Mouse (Mus musculus) hindbrain, embryonic 14.5 days (tissue): Measurements from ENCODE around the gene Gpr162. TPM values are rescaled to one million over a fixed set of nuclear protein-coding genes. Genes with fewer than 3 reads are reported as not detected.

Experiments
- ATAC-seq: fragments of 200-750 bp; cut with Nextera tagmentation; 2 replicates; pipeline ENCODE4 v1.8.0; 2017; ENCODE audit warnings: moderate number of reproducible peaks, mild to moderate bottlenecking, moderate TSS enrichment, moderate library complexity; ENCODE audit not compliant: low FRiP score
- DNase-seq: peaks from one replicate; pipeline ENCODE4 v3.0.0-alpha.2; 2015; ENCODE audit warnings: low spot score
- H3K27ac ChIP-seq: fragments of 300-500 bp; sonication (generic); 2 replicates; pipeline ENCODE4 v1.5.1; 2014; ENCODE audit warnings: mild to moderate bottlenecking, moderate library complexity
- H3K27me3 ChIP-seq: fragments of 300-500 bp; sonication (generic); 2 replicates; pipeline ENCODE4 v1.6.1; 2014; ENCODE audit warnings: mild to moderate bottlenecking, low read length, mixed read lengths; ENCODE audit not compliant: control insufficient read depth, insufficient read depth
- H3K36me3 ChIP-seq: fragments of 300-500 bp; sonication (generic); replicated peaks from 2 replicates; pipeline ENCODE4 v1.6.1; 2014; ENCODE audit not compliant: control insufficient read depth, insufficient read depth
- H3K4me1 ChIP-seq: fragments of 300-500 bp; sonication (generic); replicated peaks from 2 replicates; pipeline ENCODE4 v1.6.1; 2014; ENCODE audit warnings: antibody characterized with exemption, low read length, mixed read lengths; ENCODE audit not compliant: control insufficient read depth, insufficient read depth
- H3K4me2 ChIP-seq: fragments of 300-500 bp; sonication (generic); replicated peaks from 2 replicates; pipeline ENCODE4 v1.6.1; 2014; ENCODE audit warnings: mild to moderate bottlenecking, moderate library complexity
- H3K4me3 ChIP-seq: fragments of 300-500 bp; sonication (generic); replicated peaks from 2 replicates; pipeline ENCODE4 v1.5.1; 2014; ENCODE audit warnings: mild to moderate bottlenecking, low read length
- H3K9ac ChIP-seq: fragments of 300-500 bp; sonication (generic); 2 replicates; pipeline ENCODE4 v1.6.1; 2014
- H3K9me3 ChIP-seq: fragments of 300-500 bp; sonication (generic); 2 replicates; pipeline ENCODE4 v1.6.1; 2016; ENCODE audit warnings: low read length; ENCODE audit not compliant: control insufficient read depth
- WGBS: fragments of 180-500 bp; shearing (Covaris S2); extraction: QIAGEN DNeasy Blood & Tissue Kit; methylation state at CpG from one replicate; pipeline ENCODE4 v1.1.7; 2014; 5-methylcytosine and 5-hydroxymethylcytosine counted together
- polyA plus RNA-seq: library from polyadenylated mRNA; unstranded; fragments of >200 nt; fragmentation: Nextera tagmentation; extraction: Ambion mirVana; gene quantifications from 2 replicates; pipeline ENCODE4 v1.2.1, GENCODE M21; 2014

Gpr162 gene
- polyA plus RNA-seq, 1 experiment from 2014 or later = 16.6 TPM

DNA sequence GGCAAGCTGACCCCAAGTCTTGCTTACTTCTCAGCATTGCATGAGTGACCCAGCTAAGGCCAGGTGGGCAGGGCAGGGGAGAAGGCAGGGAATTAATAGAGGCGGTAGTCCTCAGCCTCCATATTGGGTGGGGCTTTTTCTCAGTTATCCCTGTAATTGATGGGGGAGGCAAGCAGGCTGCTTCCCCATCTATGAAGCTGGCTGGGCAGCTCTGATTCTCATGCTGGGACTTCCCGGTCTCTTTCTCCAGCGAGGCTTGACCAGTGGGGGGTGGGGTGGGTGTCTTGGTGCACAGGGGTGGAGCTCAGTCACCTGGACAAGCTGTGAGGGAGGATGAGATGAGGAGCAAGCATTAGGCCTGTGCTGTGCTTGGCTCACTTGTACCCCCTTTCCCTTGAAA, 2.0 kb downstream of the Gpr162 start:
- Histone ChIP-seq H3K36me3 (peaks cover 12% of the 10 kb centered on the region; the same call in 1 of the 2 replicates), H3K27ac (peak overlapping the region; percentile 91; the same call in 1 of the 2 replicates), H3K9ac (peak overlapping the region; percentile 92), H3K4me1 (peaks cover 49% of the 10 kb centered on the region), H3K27me3 (no peaks in the 10 kb centered on the region), H3K4me2 (peak overlapping the region; percentile 64), H3K9me3 (no peaks in the 10 kb centered on the region), H3K4me3 (peak overlapping the region; percentile 62)
- ATAC-seq (no peak), DNase-seq (no peak)
- 35% methylated on average over 3 of the region's 3 CpGs for WGBS

- no peak for ATAC-seq
- Histone ChIP-seq H3K27ac (no peak overlapping the region), H3K4me1 (peaks cover 49% of the 10 kb centered on the region), H3K9me3 (no peaks in the 10 kb centered on the region), H3K4me3 (0 out of 2 replicates have a peak overlapping the region, but pooled peaks have one; percentile 62), H3K9ac (peak overlapping the region; percentile 92; the same call in 1 of the 2 replicates), H3K36me3 (peaks cover 12% of the 10 kb centered on the region; the same call in 1 of the 2 replicates), H3K27me3 (no peaks in the 10 kb centered on the region), H3K4me2 (peak overlapping the region; percentile 64)
- DNase-seq = no peak
- WGBS = 79% methylated on average over 19 of the region's 19 CpGs
Observed at GRCm38 (mm10) chr6:124861266-124861665, 2.5 kb downstream of the Gpr162 start.

DNA sequence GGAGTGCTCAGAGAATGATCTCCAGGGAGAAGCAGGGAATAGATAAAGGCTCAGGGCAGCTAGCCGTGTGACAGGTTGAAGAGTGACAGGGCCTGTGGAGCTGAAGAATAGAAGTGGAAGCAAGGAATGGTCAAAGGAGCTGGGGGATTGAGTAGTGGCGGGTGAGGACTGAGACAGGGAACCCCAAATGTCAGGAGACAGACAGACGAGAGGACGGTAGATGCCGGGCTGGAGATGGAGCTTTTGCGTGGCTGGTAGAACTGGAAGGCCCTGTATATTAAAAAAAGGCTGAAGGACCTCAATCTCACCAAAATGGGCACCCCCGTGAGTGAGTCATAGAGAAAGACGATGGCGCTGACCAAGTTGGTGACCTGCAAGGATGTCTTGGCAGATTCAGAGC, 3.3 kb downstream of the Gpr162 start:
- no peak overlapping the region for H3K4me3 ChIP-seq
- H3K4me1 ChIP-seq = peaks cover 56% of the 10 kb centered on the region

DNA sequence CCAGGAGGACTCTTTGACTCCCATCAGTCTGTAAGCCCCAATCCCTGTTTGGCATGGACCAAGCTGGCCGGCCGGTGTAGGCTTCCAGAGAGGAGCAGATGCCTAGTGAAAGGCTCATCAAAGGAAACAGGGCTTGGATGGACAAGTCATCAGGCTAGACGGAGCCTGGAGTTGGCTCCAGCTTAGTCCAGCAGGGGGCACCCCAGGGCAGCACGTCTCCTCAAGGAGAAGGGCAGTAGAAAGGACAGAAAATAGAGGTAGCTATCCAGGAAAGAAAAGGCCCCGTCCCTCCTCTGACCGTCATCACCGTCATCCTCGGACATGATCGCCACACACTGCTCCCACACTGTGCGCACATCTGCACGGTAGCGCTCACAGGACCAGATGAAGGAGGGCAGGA, 4.1 kb downstream of the Gpr162 start:
- ATAC-seq = no peak
- no peaks in the 10 kb centered on the region for H3K9me3 ChIP-seq
- peaks cover 13% of the 10 kb centered on the region for H3K36me3 ChIP-seq
- peak; percentile 84 for DNase-seq
- peaks cover 52% of the 10 kb centered on the region for H3K4me1 ChIP-seq
- H3K27me3 ChIP-seq = no peaks in the 10 kb centered on the region
- peak overlapping the region; percentile 55 for H3K27ac ChIP-seq
- H3K4me2 ChIP-seq = peak overlapping the region; percentile 32
- WGBS = 7% methylated on average over 12 of the region's 12 CpGs
- H3K9ac ChIP-seq = peak overlapping the region; percentile 37
- H3K4me3 ChIP-seq = 0 out of 2 replicates have a peak overlapping the region, but pooled peaks have one; percentile 0

More for the DNA sequence above, 3.3 kb downstream of the Gpr162 start:
- Histone ChIP-seq H3K27ac (peak overlapping the region; percentile 55; the same call in 1 of the 2 replicates), H3K27me3 (no peaks in the 10 kb centered on the region), H3K36me3 (peaks cover 12% of the 10 kb centered on the region; the same call in 1 of the 2 replicates), H3K9me3 (no peaks in the 10 kb centered on the region), H3K9ac (peak overlapping the region; percentile 37), H3K4me2 (peak overlapping the region; percentile 64)
- 78% methylated on average over 9 of the region's 9 CpGs for WGBS
- ATAC-seq (no peak), DNase-seq (no peak)

GRCm38 (mm10) chr6:124858561-124859318, 5.0 kb downstream of the Gpr162 start:
- Histone ChIP-seq H3K4me3 (no peak overlapping the region), H3K9ac (0 out of 2 replicates have a peak overlapping the region, but pooled peaks have one; percentile 96), H3K27me3 (no peaks in the 10 kb centered on the region), H3K4me1 (peaks cover 45% of the 10 kb centered on the region), H3K27ac (no peak overlapping the region), H3K4me2 (peak overlapping the region; percentile 83), H3K9me3 (no peaks in the 10 kb centered on the region), H3K36me3 (peaks cover 19% of the 10 kb centered on the region)
- ATAC-seq (no peak), DNase-seq (no peak)
- 73% methylated on average over 28 of the region's 28 CpGs for WGBS

DNA sequence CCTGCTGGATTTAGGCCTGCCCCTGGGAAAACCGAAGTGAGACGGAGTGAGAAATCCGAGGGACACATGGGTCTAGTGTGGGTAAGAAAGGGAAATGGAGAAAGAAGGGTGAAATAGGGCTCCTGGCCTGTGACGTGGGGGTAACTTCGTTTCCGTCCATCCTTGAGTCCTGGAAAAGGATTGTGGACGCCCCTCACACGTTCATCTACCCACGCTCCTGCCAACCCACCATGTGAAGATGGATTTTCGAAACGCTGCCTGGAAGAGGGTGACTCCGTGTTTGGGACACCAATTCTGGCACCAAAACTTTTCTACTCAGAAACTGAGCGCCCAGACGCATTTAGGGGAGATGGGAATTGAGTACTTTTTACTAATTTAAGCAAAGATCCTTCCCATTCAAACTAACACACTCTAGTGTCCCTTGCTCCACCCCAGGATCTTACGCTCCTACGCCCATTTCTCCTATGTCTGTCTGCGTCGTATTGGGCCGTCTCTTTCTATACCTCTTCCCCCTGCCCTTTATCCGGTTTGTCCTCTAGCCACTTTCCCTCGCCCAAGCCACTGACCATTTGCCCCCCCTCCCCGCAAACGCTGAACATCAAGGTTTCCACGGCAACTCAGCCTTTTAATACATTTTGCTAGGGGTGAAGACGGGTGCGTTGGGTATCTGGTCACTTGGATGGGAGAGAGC, 5.8 kb downstream of the Gpr162 start:
- Histone ChIP-seq H3K9ac (peak overlapping the region; percentile 96), H3K4me3 (peak overlapping the region; percentile 71), H3K9me3 (no peaks in the 10 kb centered on the region), H3K4me2 (peak overlapping the region; percentile 83), H3K27me3 (no peaks in the 10 kb centered on the region), H3K36me3 (peaks cover 24% of the 10 kb centered on the region), H3K27ac (peak overlapping the region; percentile 98), H3K4me1 (peaks cover 45% of the 10 kb centered on the region)
- DNase-seq = no peak
- no peak for ATAC-seq
- 17% methylated on average over 26 of the region's 26 CpGs for WGBS

- peak within 1 kb of the TSS; percentile 96 for H3K9ac ChIP-seq
- H3K4me3 ChIP-seq = peak within 1 kb of the TSS; percentile 71
- peak; percentile 89 for ATAC-seq
- H3K4me2 ChIP-seq = peak within 1 kb of the TSS; percentile 83
- H3K4me1 ChIP-seq = peaks cover 42% of the 10 kb centered on the region
- under 1% methylated on average over 57 of the region's 86 CpGs for WGBS
- H3K9me3 ChIP-seq = no peaks in the 10 kb centered on the region
- DNase-seq = peak; percentile 84
- H3K27ac ChIP-seq = peak within 1 kb of the TSS; percentile 98
- H3K36me3 ChIP-seq = peaks cover 24% of the 10 kb centered on the region
- no peaks in the 10 kb centered on the region for H3K27me3 ChIP-seq
Observed at GRCm38 (mm10) chr6:124856916-124857839, 6.6 kb downstream of the Gpr162 start, which contains the start of gene P3h3. P3h3 (minus strand) TSS chr6:124857752.

DNA sequence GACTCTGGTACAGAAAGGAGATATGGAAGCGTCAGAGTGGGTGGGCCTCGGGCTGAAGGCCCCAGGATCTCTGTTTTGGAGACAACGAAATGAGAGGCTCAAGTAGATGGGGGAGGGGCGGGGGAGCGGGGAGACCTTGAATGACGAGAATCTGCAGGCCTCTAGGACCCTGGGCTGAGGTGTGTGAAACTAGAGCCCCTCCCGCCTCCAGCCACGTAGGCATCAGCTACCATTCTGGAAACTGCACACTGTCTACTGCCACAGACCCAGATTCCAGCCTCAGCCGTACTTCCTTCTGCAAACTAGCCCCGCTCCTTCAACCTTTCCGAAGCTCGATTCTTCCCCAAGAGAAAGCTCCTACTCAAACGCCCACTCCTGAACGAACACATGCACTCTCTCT, 7.5 kb downstream of the Gpr162 start:
- peak; percentile 75 for ATAC-seq
- peaks cover 34% of the 10 kb centered on the region for H3K4me1 ChIP-seq
- peak overlapping the region; percentile 96 for H3K9ac ChIP-seq
- WGBS = 6% methylated on average over 14 of the region's 14 CpGs
- H3K4me3 ChIP-seq = peak overlapping the region; percentile 71
- H3K27ac ChIP-seq = peak overlapping the region; percentile 98
- peaks cover 29% of the 10 kb centered on the region for H3K36me3 ChIP-seq
- peak overlapping the region; percentile 83 for H3K4me2 ChIP-seq
- H3K9me3 ChIP-seq = no peaks in the 10 kb centered on the region
- no peaks in the 10 kb centered on the region for H3K27me3 ChIP-seq
- DNase-seq = peak; percentile 78
